Mouse (Mus musculus) embryonic facial prominence, embryonic 14.5 days (tissue): ENCODE data around the gene Hoxb9. TPM values are rescaled to one million over a fixed set of nuclear protein-coding genes. Genes with fewer than 3 reads are reported as not detected.

Source experiments
- ATAC-seq: fragments of 200-750 bp; cut with Nextera tagmentation; 2 replicates; pipeline ENCODE4 v1.8.0; 2017; ENCODE audit warnings: low read depth, moderate number of reproducible peaks, moderate TSS enrichment
- DNase-seq: peaks from one replicate; pipeline ENCODE4 v3.0.0-alpha.2; 2015; ENCODE audit warnings: low spot score
- H3K27ac ChIP-seq: fragments of 300-500 bp; sonication (generic); replicated peaks from 2 replicates; pipeline ENCODE4 v1.5.1; 2014; ENCODE audit warnings: low read depth, mild to moderate bottlenecking, low read length, moderate library complexity
- H3K27me3 ChIP-seq: fragments of 300-500 bp; sonication (generic); replicated peaks from 2 replicates; pipeline ENCODE4 v1.6.1; 2014; ENCODE audit warnings: low read length; ENCODE audit not compliant: control insufficient read depth, insufficient read depth
- H3K36me3 ChIP-seq: fragments of 300-500 bp; sonication (generic); 2 replicates; pipeline ENCODE4 v1.6.1; 2014; ENCODE audit warnings: low read length, mixed read lengths; ENCODE audit not compliant: control insufficient read depth, insufficient read depth
- H3K4me1 ChIP-seq: fragments of 300-500 bp; sonication (generic); 2 replicates; pipeline ENCODE4 v1.6.1; 2014; ENCODE audit warnings: antibody characterized with exemption, low read length; ENCODE audit not compliant: control insufficient read depth, insufficient read depth
- H3K4me2 ChIP-seq: fragments of 300-500 bp; sonication (generic); 2 replicates; pipeline ENCODE4 v1.6.1; 2014; ENCODE audit warnings: low read depth, mild to moderate bottlenecking, low read length, moderate library complexity, mixed read lengths
- H3K4me3 ChIP-seq: fragments of 300-500 bp; sonication (generic); 2 replicates; pipeline ENCODE4 v1.5.1; 2014; ENCODE audit warnings: low read depth, mild to moderate bottlenecking, low read length
- H3K9ac ChIP-seq: fragments of 300-500 bp; sonication (generic); 2 replicates; pipeline ENCODE4 v1.6.1; 2014; ENCODE audit warnings: low read depth, mild to moderate bottlenecking, low read length, moderate library complexity, mixed read lengths
- H3K9me3 ChIP-seq: fragments of 300-500 bp; sonication (generic); 2 replicates; pipeline ENCODE4 v1.6.1; 2016; ENCODE audit warnings: low read length; ENCODE audit not compliant: control insufficient read depth
- WGBS: fragments of 180-500 bp; shearing (Covaris S2); extraction: QIAGEN DNeasy Blood & Tissue Kit; methylation state at CpG from one replicate; pipeline ENCODE4 v1.1.7; 2014; 5-methylcytosine and 5-hydroxymethylcytosine counted together
- polyA plus RNA-seq: library from polyadenylated mRNA; unstranded; fragments of >200 nt; fragmentation: Nextera tagmentation; extraction: Ambion mirVana; gene quantifications from 2 replicates; pipeline ENCODE4 v1.2.1, GENCODE M21; 2014

The Hoxb9 gene
- polyA plus RNA-seq, 1 experiment from 2014 or later, result 0.10 TPM

GRCm38 (mm10) chr11:96303151-96304099, 32.2 kb downstream of the Hoxb9 start, which contains the start of gene Hoxb5:
Gene Hoxb5 (plus strand): TSS chr11:96303336.
- WGBS, result 2% methylated on average over 55 of the region's 69 CpGs
- Histone ChIP-seq H3K36me3 (no peaks in the 10 kb centered on the region), H3K4me1 (no peaks in the 10 kb centered on the region), H3K4me2 (peak within 1 kb of the TSS; percentile 27), H3K9ac (no peak within 1 kb of the TSS), H3K4me3 (peak within 1 kb of the TSS; percentile 12; the same call in 1 of the 2 replicates), H3K27me3 (peaks cover 100% of the 10 kb centered on the region), H3K27ac (no peak within 1 kb of the TSS; the same call in 1 of the 2 replicates), H3K9me3 (no peaks in the 10 kb centered on the region)
- ATAC-seq (no peak; the same call in 1 of the 2 replicates), DNase-seq (peak; percentile 48)

- DNase-seq, result no peak
- no peak overlapping the region; the same call in 1 of the 2 replicates for H3K9ac ChIP-seq
- peaks cover 100% of the 10 kb centered on the region for H3K27me3 ChIP-seq
- no peaks in the 10 kb centered on the region for H3K36me3 ChIP-seq
- H3K27ac ChIP-seq, result no peak overlapping the region
- no peak for ATAC-seq
- no peaks in the 10 kb centered on the region for H3K4me1 ChIP-seq
- H3K4me2 ChIP-seq, result peak overlapping the region; percentile 12; the same call in 1 of the 2 replicates
- WGBS, result 2% methylated on average over 37 of the region's 38 CpGs
- no peaks in the 10 kb centered on the region for H3K9me3 ChIP-seq
- H3K4me3 ChIP-seq, result peak overlapping the region; percentile 8; the same call in 1 of the 2 replicates
Measured at GRCm38 (mm10) chr11:96304381-96305195, 33.3 kb downstream of the Hoxb9 start.

- H3K36me3 ChIP-seq, result no peaks in the 10 kb centered on the region
- H3K9ac ChIP-seq, result no peak overlapping the region
- H3K4me3 ChIP-seq, result no peak overlapping the region
- 44% methylated on average over 6 of the region's 6 CpGs for WGBS
- peaks cover 100% of the 10 kb centered on the region for H3K27me3 ChIP-seq
- no peaks in the 10 kb centered on the region for H3K9me3 ChIP-seq
- ATAC-seq (no peak), DNase-seq (no peak)
- H3K4me2 ChIP-seq, result no peak overlapping the region
- H3K4me1 ChIP-seq, result no peaks in the 10 kb centered on the region
- no peak overlapping the region for H3K27ac ChIP-seq
Measured at GRCm38 (mm10) chr11:96305505-96306182, 34.4 kb downstream of the Hoxb9 start.

- Histone ChIP-seq H3K27ac (no peak overlapping the region), H3K36me3 (no peaks in the 10 kb centered on the region), H3K27me3 (peaks cover 100% of the 10 kb centered on the region), H3K4me1 (no peaks in the 10 kb centered on the region), H3K4me2 (peak overlapping the region; percentile 7; the same call in 1 of the 2 replicates), H3K9me3 (no peaks in the 10 kb centered on the region), H3K4me3 (no peak overlapping the region), H3K9ac (no peak overlapping the region)
- ATAC-seq (no peak), DNase-seq (no peak)
- WGBS, result 20% methylated on average over 7 of the region's 7 CpGs
Measured at GRCm38 (mm10) chr11:96306183-96306907, 35.1 kb downstream of the Hoxb9 start.

GRCm38 (mm10) chr11:96306908-96307269, 35.6 kb downstream of the Hoxb9 start:
- Histone ChIP-seq H3K4me3 (no peak overlapping the region), H3K4me2 (no peak overlapping the region), H3K27ac (no peak overlapping the region), H3K9me3 (no peaks in the 10 kb centered on the region), H3K4me1 (no peaks in the 10 kb centered on the region), H3K9ac (no peak overlapping the region), H3K36me3 (no peaks in the 10 kb centered on the region), H3K27me3 (peaks cover 100% of the 10 kb centered on the region)
- ATAC-seq (no peak), DNase-seq (no peak)
- WGBS, result 11% methylated on average over 13 of the region's 13 CpGs

GRCm38 (mm10) chr11:96308763-96309162, 37.5 kb downstream of the Hoxb9 start:
- DNase-seq, result no peak
- Histone ChIP-seq H3K27me3 (peaks cover 100% of the 10 kb centered on the region), H3K4me1 (no peaks in the 10 kb centered on the region), H3K9me3 (no peaks in the 10 kb centered on the region), H3K27ac (no peak overlapping the region), H3K4me3 (no peak overlapping the region), H3K4me2 (no peak overlapping the region), H3K36me3 (no peaks in the 10 kb centered on the region), H3K9ac (no peak overlapping the region)
- WGBS, result 16% methylated on average over 4 of the region's 4 CpGs
- no peak for ATAC-seq

- Histone ChIP-seq H3K4me1 (no peaks in the 10 kb centered on the region), H3K9me3 (no peaks in the 10 kb centered on the region), H3K4me3 (no peak overlapping the region), H3K36me3 (no peaks in the 10 kb centered on the region), H3K9ac (no peak overlapping the region), H3K27me3 (peaks cover 100% of the 10 kb centered on the region), H3K4me2 (no peak overlapping the region), H3K27ac (no peak overlapping the region)
- WGBS, result 14% methylated on average over 4 of the region's 4 CpGs
- ATAC-seq, result no peak
- DNase-seq, result no peak
Measured at GRCm38 (mm10) chr11:96309288-96309687, 38.0 kb downstream of the Hoxb9 start.
